Mouse (Mus musculus): ENCODE measurements around the gene Gm4450. TPM values are rescaled to one million over a fixed set of nuclear protein-coding genes. Genes with fewer than 3 reads are reported as not detected.
"Not testable (repeated sequence)": the region's sequence is repeated elsewhere in the genome, so short reads cannot be mapped to it uniquely, and the experiment has no call there.

The Gm4450 gene
- total RNA-seq (2014; fragmentation: Nextera tagmentation) (not detected in 2 replicates), total RNA-seq (2017) (not detected in 2 replicates)

DNA sequence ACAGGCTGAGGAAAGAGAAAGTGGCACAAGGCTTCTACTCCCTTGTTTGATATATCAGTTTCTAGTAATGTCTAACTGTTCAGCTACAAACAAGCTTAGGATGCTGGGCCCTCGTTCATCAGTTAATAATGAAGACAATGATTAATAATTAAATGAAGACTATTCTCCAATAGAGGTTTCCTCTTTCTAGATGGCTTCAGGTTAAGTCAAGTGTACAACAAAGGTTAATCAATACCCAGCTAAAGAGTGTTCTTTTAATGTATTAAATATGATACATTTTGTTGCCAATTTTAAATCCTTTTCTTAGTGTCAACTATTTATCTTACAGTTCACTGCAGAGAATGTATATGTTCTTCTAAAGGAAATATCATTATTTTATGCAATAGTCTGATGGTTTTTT, at the start of gene Gm4450:
Gene Gm4450 (minus strand): TSS at position 101 of the 400 bp plus-strand sequence.
- not testable (repeated sequence) for ATAC-seq (replicated peaks; ENCODE audit: poor library complexity, severe bottlenecking)

DNA sequence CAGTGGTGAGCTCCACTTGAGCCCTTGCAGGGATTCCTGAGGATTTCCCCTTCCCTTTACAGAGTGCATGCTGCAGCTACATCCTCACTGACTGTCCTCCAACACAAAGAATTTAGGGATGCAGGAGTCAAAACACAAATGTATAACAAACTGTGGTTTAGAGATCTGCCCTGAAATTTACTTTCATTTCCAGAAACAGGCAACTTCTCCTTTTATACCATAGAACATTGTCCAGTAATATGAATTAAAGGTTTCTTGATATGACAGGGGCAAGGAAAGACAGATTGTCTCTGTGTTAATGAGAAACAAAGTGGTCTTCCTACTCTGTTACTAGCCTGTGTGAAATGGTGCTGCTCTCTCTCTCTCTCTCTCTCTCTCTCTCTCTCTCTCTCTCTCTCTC, 40.5 kb upstream of the Gm4450 start:
- ATAC-seq (replicated peaks; ENCODE audit: poor library complexity, severe bottlenecking) = peak; percentile 61

DNA sequence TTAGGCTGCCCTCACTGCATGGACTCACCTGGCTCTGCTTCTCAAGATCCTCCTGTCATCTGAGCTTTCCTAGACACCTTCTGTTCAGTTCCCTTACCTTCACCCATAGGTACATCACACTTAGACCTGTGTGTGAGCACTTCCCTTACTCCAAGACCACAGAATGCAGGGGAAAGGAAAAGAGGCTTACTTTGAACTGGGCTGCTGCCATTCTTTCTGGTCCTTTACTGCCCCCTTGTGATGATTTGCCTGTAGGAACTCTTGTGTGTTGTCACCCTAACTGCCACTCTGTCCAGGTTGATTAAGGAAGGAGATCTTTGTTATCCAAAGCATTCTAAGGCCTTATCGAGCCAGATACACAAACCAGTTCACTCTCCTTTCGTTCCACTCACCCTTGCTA, 39.8 kb upstream of the Gm4450 start:
- peak; percentile 78 for ATAC-seq (replicated peaks; ENCODE audit: poor library complexity, severe bottlenecking)

DNA sequence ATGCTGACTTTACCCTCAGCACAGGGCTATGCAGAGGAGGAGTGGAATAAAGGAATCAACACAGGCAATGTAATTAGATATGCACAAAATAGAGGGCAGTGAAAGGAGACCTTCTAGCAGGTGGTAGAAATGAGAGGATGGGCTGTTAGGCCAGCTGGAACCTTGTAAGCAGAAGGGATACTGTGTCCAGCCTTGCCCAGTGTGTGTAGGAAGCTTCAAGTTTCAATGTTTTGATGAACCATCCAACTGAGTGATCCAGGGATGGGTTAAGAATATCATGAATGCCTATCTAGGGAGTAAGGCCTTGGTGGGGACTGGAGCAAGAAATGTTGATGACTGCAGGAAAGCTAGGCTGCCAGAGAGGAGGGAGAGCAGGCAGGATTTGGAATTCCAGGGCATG, 38.1 kb upstream of the Gm4450 start:
- not testable (repeated sequence) for ATAC-seq (replicated peaks; ENCODE audit: poor library complexity, severe bottlenecking)

DNA sequence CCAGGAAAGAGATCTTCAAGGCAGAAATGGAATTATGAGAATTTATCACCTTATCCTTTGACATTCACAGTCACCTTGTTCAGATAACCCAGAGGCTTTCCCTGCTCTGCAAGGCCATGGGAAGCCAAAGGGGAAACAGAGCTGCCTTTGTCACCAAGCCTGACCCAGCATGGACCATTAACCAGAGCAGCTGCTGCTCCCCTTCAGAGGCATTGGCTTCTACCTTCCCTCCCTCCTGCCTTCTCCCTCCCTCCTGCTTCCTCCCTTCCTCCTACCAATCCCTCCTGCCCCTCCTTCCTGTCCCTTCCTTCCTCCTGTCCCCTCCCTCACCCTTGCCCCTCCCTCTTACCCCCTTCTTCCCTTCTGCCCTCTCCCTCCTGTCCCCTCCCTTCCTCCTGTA, 37.3 kb upstream of the Gm4450 start:
- ATAC-seq (replicated peaks; ENCODE audit: poor library complexity, severe bottlenecking) = not testable (repeated sequence)

DNA sequence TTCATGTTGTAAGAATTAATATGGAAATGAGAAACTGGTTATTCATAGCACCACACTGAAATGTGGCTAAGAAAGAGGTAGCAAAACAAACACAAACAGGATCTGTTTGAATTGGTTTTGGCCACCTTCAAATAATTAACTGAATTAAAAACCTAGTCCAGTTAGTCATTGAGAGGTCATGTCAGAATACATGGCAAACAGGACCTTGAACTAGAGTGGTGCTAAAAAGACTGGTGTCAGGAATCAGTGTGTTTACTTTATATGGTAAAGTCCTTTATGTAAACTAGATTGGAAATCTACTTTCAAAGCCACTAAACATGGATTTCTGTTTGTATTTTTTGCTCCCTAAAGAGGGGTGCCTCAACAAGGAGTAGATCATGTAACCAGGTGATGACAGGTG, 14.6 kb upstream of the Gm4450 start:
- ATAC-seq (replicated peaks; ENCODE audit: poor library complexity, severe bottlenecking) = not testable (repeated sequence)

DNA sequence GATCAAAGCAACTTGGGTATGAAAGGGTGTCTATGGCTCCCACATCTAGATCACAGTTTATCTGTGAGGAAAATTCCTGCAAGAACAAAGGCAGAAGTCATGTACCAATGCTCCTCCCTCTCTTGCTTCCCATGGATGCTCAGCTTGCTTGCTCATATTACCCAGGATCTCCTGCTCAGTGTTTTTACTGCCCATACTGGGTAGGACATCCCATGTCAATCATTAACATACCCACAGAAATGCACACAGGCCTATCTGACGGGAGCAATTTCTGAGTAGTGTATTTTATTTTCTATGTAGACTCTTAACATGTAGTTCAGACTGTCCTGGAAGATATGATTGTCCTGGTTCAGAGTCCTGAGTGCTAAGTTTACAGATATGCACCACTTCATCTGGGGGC, 14.1 kb upstream of the Gm4450 start:
- not testable (repeated sequence) for ATAC-seq (replicated peaks; ENCODE audit: poor library complexity, severe bottlenecking)

DNA sequence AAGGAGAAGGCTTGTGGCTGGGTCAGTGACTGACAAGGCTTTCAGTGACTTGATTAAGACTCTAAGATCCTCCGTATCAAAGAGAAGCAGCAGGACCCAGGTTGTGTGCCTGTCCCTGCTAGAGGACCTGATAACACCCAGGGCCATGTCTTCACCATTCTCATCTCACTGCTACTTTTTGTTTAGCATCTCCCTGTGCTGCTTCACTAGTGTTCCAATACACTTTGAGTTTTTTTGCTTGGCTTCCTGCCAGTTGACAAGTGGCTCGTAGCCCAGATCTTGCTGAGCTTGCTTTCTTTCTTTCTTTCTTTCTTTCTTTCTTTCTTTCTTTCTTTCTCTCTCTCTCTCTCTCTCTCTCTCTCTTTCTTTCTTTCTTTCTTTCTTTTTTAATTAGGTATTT, 12.4 kb upstream of the Gm4450 start:
- ATAC-seq (replicated peaks; ENCODE audit: poor library complexity, severe bottlenecking) = not testable (repeated sequence)

DNA sequence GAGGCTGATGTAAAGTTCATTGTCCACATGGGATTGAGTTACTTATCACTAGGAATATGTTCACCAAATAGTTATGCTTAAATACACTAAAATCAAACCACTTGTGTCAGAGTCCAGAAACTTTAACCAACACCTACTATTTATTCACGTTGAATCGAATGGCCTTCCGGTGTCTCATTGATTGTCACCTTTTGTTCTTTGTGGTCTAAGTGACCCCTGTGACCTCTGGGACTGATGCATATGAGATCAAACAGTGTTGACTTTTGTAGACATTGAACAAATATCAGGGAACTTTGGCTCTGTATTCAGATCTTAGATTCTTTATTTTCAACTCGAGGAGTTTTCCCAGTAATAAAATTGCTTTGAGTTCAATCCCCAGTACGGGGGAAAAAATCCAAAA, 3.1 kb downstream of the Gm4450 start:
- not testable (repeated sequence) for ATAC-seq (replicated peaks; ENCODE audit: poor library complexity, severe bottlenecking)

DNA sequence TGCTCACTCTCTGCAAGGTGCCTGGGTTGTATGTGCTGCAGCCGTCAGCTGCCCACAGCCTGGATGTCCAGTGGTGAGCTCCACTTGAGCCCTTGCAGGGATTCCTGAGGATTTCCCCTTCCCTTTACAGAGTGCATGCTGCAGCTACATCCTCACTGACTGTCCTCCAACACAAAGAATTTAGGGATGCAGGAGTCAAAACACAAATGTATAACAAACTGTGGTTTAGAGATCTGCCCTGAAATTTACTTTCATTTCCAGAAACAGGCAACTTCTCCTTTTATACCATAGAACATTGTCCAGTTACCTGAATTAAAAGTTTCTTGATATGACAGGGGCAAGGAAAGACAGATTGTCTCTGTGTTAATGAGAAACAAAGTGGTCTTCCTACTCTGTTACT, 13.0 kb downstream of the Gm4450 start:
- peak; percentile 68 for ATAC-seq (replicated peaks; ENCODE audit: poor library complexity, severe bottlenecking)

DNA sequence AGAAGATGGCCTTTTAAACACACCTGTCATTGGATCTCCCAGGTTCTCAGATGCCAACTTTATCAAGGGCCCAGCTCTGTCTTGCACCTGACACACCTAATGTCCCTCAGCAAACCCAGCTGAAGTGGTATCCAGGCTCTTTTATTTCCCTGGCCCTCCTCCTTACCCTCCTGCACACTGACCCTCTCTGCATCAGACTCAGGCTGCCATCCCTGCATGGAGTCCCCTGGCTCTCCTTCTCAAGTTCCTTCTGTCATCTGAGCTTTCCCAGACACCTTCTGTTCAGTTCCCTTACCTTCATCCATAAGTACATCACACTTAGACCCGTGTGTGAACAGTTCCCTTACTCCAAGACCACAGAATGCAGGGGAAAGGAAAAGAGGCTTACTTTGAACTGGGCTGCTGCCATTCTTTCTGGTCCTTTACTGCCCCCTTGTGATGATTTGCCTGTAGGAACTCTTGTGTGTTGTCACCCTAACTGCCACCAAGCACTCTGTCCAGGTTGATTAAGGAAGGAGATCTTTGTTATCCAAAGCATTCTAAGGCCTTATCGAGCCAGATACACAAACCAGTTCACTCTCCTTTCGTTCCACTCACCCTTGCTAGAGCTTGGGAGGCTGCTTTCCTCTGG, 13.7 kb downstream of the Gm4450 start:
- ATAC-seq (replicated peaks; ENCODE audit: poor library complexity, severe bottlenecking) = peak; percentile 92

DNA sequence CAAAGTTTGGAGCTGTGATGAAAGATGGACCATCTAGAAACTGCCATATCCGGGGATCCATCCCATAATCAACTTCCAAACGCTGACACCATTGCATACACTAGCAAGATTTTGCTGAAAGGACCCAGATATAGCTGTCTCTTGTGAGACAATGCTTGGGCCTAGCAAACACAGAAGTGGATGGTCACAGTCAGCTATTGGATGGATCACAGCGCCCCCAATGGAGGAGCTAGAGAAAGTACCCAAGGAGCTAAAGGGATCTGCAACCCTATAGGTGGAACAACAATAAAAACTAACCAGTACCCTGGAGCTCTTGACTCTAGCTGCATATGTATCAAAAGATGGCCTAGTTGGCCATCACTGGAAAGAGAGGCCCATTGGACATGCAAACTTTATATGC, 14.7 kb downstream of the Gm4450 start:
- not testable (repeated sequence) for ATAC-seq (replicated peaks; ENCODE audit: poor library complexity, severe bottlenecking)

DNA sequence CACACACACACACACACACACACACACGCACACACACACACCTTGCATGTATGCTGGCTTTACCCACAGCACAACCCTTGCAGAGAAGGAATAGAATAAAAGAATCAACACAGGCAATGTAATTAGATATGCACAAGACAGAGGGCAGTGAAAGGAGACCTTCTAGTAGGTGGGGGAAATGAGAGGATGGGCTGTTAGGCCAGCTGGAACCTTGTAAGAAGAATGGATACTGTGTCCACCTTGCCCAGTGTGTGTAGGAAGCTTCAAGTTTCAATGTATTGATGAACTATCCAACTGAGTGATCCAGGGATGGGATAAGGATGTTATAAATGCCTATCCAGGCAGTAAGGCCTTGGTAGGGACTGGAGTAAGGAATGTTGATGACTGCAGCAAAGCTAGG, 21.9 kb downstream of the Gm4450 start:
- ATAC-seq (replicated peaks; ENCODE audit: poor library complexity, severe bottlenecking) = no peak

DNA sequence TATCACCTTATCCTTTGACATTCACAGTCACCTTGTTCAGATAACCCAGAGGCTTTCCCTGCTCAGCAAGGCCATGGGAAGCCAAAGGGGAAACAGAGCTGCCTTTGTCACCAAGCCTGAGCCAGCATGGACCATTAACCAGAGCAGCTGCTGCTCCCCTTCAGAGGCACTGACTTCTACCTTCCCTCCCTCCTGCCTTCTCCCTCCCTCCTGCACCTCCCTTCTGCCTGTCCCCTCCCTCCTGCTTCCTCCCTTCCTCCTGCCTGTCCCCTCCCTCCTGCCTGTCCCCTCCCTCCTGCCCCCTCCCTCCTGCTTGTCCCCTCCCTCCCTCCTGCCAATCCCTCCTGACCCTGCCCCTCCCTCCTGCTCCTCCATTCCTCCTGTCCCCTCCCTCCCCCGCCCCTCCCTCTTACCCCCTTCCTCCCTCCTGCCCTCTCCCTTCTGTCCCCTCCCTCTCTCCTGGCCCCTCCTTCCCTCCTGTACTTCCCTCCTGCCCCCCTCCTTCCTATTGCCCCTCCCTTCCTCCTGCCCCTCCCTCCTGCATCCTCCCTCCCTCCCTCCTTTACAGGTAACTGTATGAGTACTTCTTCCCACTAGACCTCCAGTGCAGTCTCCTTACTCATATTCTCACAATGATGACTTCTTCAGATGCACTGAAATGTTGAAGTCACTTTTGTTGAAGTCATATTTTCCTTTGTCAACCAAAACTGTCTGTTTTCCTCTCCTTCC, 22.7 kb downstream of the Gm4450 start:
- peak; percentile 86 for ATAC-seq (replicated peaks; ENCODE audit: poor library complexity, severe bottlenecking)

DNA sequence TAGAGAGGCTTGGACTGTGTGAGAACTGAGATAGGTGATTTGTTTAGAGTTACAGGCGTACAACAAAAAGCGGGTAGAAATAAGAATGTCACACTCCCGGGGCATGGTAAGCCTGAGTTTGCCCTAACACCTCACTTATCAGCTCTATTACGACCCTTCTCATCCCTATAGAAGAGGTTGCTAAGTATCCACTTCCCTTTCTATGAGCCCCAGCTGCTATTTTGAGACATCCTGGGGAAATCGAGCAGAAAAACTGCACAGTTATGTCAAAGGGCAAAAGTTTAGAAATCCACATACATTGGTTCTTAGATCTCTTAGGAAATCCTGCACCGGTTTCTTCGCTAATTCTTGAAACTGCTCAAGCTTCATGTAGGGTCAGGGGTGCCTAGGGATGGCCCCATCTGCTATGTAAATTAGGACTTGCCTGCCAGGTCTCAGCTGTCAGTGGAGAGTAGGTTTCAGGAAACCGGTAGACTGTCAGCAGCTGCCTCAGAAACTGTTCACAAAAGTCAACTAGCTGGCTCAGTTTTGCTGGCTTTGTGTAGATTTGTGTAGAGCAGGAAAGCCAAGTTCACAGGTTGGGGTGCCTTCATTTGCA, 27.9 kb downstream of the Gm4450 start:
- ATAC-seq (replicated peaks; ENCODE audit: poor library complexity, severe bottlenecking) = peak; percentile 57

DNA sequence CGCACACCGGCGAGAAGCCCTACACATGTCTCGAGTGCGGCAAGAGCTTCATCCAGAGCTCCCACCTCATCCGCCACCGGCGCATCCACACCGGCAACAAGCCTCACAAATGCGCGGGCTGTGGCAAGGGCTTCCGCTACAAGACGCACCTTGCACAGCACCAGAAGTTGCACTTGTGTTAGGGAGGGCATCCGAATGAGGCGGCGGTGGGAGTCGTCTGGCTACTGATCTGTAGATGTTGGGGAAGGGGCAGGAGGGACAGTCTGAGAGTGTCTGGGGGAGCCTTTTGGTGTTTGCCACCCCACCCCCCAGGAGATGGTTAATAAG, 28.5 kb downstream of the Gm4450 start:
- ATAC-seq (replicated peaks; ENCODE audit: poor library complexity, severe bottlenecking) = peak; percentile 13

DNA sequence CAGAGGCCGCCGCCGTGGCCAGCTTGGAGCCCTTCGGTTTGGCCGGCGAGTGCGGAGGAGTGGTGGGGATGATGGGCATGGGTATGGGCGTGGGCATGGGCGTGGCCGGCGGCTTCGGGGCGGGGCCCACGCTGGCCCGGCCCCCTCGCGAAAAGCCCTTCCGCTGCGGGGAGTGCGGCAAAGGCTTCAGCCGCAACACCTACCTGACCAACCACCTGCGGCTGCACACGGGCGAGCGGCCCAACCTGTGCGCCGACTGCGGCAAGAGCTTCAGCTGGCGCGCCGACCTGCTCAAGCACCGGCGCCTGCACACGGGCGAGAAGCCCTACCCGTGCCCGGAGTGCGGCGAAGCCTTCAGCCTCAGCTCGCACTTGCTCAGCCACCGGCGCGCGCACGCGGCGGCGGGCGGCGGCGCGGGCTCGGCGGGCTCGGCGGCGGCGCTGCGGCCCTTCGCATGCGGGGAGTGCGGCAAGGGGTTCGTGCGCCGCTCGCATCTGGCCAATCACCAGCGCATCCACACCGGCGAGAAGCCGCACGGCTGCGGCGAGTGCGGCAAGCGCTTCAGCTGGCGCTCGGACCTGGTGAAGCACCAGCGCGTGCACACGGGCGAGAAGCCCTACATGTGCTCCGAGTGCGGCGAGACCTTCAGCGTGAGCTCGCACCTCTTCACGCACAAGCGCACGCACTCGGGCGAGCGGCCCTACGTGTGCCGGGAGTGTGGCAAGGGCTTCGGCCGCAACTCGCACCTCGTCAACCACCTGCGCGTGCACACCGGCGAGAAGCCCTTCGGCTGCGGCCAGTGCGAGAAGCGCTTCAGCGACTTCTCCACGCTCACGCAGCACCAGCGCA, 29.1 kb downstream of the Gm4450 start:
- peak; percentile 75 for ATAC-seq (replicated peaks; ENCODE audit: poor library complexity, severe bottlenecking)

DNA sequence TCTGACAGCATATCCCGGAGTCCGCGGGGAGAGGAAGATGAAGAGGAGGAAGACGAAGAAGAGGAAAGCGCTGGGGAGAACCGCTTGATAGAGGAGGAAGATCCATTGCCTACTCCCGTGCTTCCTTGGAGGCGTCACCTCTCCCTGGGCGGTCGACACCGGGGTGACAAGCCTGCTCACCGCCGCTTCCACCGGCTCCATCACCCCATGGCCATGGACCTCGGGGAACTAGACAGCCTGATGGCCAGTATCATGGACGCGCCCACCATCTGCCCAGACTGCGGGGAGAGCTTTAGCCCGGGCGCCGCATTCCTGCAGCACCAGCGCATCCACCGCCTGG, 29.7 kb downstream of the Gm4450 start:
- no peak for ATAC-seq (replicated peaks; ENCODE audit: poor library complexity, severe bottlenecking)

DNA sequence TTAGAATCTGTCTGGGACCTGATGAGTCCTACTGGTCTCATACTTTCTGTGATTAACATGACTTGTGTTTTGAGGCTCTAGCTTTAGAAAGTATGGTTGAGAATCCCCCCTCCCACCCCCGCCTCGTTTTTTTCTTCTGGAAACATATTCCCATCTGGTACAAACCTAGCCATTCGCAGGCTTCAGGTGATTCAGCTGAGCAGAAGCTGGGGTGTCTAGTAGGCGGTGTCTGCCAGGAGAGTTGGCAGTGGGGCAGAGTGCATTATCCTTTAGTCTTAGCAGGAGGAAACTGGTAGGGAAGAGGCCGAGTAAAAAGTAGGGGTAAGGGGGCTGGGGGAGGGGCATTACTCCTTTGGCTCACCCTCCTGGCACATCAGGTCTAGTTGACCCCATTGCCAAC, 30.2 kb downstream of the Gm4450 start:
- no peak for ATAC-seq (replicated peaks; ENCODE audit: poor library complexity, severe bottlenecking)

DNA sequence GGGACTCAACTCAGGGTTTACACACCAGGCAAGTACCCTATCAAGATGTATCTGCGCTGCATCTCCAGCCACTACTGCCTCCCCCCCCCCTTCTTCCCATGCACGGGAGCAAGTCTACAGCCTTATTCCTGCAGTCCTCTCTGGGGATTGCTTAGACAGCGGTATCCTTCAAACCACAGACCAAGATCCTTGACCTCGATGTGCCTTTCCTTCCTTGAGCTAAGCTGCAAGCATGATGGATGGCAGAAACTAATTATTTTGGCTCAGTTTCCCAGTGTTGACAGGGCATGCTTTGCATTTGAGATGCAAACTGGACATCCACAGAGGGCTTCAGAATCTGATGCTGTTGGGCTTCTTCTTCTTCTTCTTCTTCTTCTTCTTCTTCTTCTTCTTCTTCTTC, 34.0 kb downstream of the Gm4450 start:
- ATAC-seq (replicated peaks; ENCODE audit: poor library complexity, severe bottlenecking) = no peak

DNA sequence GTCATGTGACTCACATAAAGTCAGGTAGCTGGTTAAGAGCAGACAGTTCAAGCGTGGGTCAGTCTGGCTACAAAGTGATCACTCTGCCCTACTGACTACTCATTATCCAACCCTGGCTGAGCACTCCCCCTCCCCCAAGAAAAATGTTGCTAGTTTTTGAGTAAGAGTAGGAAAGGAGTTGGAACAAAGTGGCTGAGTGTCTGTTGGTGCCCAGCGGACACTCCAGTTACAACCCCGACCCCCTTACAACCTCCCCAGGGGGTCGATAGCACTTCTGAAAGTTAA, 37.2 kb downstream of the Gm4450 start:
- no peak for ATAC-seq (replicated peaks; ENCODE audit: poor library complexity, severe bottlenecking)
